Mouse (Mus musculus) limb, embryonic 11.5 days (tissue): ENCODE measurements around the gene Sem1. TPM values are rescaled to one million over a fixed set of nuclear protein-coding genes. Genes with fewer than 3 reads are reported as not detected.
"Not testable (repeated sequence)": the region's sequence is repeated elsewhere in the genome, so short reads cannot be mapped to it uniquely, and the experiment has no call there.

ENCODE experiments used
- ATAC-seq: fragments of 200-750 bp; cut with Nextera tagmentation; 2 replicates; pipeline ENCODE4 v1.8.0; 2017; ENCODE audit warnings: low read depth; ENCODE audit not compliant: insufficient number of reproducible peaks, low FRiP score, low TSS enrichment
- DNase-seq: peaks from one replicate; pipeline ENCODE4 v3.0.0-alpha.2; 2015; ENCODE audit warnings: low spot score
- H3K27ac ChIP-seq: fragments of 300-500 bp; sonication (generic); replicated peaks from 2 replicates; pipeline ENCODE4 v1.5.1; 2014; ENCODE audit warnings: low read depth, mild to moderate bottlenecking, low read length
- H3K27me3 ChIP-seq: fragments of 300-500 bp; sonication (generic); 2 replicates; pipeline ENCODE4 v1.6.1; 2014; ENCODE audit warnings: mild to moderate bottlenecking, low read length, mixed read lengths; ENCODE audit not compliant: control insufficient read depth, insufficient read depth
- H3K36me3 ChIP-seq: fragments of 300-500 bp; sonication (generic); 2 replicates; pipeline ENCODE4 v1.6.1; 2014; ENCODE audit warnings: mild to moderate bottlenecking, low read length, moderate library complexity, mixed read lengths; ENCODE audit not compliant: control insufficient read depth, insufficient read depth
- H3K4me1 ChIP-seq: fragments of 300-500 bp; sonication (generic); 2 replicates; pipeline ENCODE4 v1.6.1; 2014; ENCODE audit warnings: low read length, mixed read lengths; ENCODE audit not compliant: control insufficient read depth, insufficient read depth
- H3K4me2 ChIP-seq: fragments of 300-500 bp; sonication (generic); 2 replicates; pipeline ENCODE4 v1.6.1; 2014; ENCODE audit warnings: low read depth, mild to moderate bottlenecking, moderate library complexity; ENCODE audit not compliant: severe bottlenecking
- H3K4me3 ChIP-seq: fragments of 300-500 bp; sonication (generic); 2 replicates; pipeline ENCODE4 v1.5.1; 2014; ENCODE audit warnings: low read depth, low read length
- H3K9ac ChIP-seq: fragments of 300-500 bp; sonication (generic); 2 replicates; pipeline ENCODE4 v1.6.1; 2014; ENCODE audit warnings: mild to moderate bottlenecking, low read length
- H3K9me3 ChIP-seq: fragments of 300-500 bp; sonication (generic); 2 replicates; pipeline ENCODE4 v1.6.1; 2016; ENCODE audit warnings: low read length; ENCODE audit not compliant: control insufficient read depth
- WGBS: fragments of 180-500 bp; shearing (Covaris S2); extraction: QIAGEN DNeasy Blood & Tissue Kit; methylation state at CpG from one replicate; pipeline ENCODE4 v1.1.7; 2014; 5-methylcytosine and 5-hydroxymethylcytosine counted together
- polyA plus RNA-seq: library from polyadenylated mRNA; unstranded; fragments of >200 nt; fragmentation: Nextera tagmentation; extraction: Ambion mirVana; gene quantifications from 2 replicates; pipeline ENCODE4 v1.2.1, GENCODE M21; 2014

Gene Sem1
- polyA plus RNA-seq, 1 experiment from 2014 or later: 298 TPM

GRCm38 (mm10) chr6:6542133-6542532 lies 36.3 kb downstream of the Sem1 start:
- Histone ChIP-seq H3K4me3 (no peak overlapping the region), H3K4me2 (no peak overlapping the region), H3K9ac (no peak overlapping the region), H3K36me3 (no peaks in the 10 kb centered on the region), H3K4me1 (no peaks in the 10 kb centered on the region), H3K27ac (no peak overlapping the region), H3K9me3 (no peaks in the 10 kb centered on the region), H3K27me3 (no peaks in the 10 kb centered on the region)
- ATAC-seq (no peak), DNase-seq (no peak)

DNA sequence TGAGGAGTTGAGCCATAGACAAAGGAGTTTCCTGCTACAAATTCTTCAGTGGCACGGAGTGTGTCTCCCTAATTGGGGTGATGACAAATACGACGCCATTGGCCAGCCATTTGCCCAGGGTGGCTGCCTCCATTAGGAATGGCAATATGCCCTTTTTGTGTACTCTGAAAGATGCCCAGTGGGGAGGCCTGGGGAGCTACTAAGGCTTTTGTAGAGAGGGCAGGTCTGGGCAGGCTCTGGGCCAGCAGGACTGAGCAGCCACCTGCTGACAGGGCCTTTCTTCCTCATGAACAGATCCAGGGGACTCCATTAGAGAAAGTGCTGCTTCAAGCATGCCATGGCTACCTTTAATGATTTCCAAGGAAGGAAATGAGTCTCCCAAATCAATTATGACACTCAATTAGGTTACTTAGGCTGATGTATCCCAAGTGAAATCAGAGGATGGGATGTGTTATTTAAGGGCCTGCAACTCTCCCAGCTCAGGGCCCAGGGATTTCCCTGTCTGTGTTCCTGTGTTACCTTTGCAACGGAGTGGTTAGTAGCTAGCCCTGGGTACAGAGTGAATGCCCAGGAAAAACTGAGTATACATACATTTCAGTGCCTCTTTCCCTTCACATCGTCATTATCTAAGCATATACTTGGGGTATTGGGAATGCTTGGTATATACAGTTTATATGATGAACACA lies 41.5 kb downstream of the Sem1 start:
- Histone ChIP-seq H3K4me2 (no peak overlapping the region), H3K9me3 (no peaks in the 10 kb centered on the region), H3K9ac (no peak overlapping the region), H3K4me3 (no peak overlapping the region), H3K27ac (no peak overlapping the region), H3K27me3 (no peaks in the 10 kb centered on the region), H3K4me1 (no peaks in the 10 kb centered on the region), H3K36me3 (no peaks in the 10 kb centered on the region)
- WGBS: 75% methylated on average over 5 of the region's 5 CpGs
- ATAC-seq: no peak
- DNase-seq: no peak

DNA sequence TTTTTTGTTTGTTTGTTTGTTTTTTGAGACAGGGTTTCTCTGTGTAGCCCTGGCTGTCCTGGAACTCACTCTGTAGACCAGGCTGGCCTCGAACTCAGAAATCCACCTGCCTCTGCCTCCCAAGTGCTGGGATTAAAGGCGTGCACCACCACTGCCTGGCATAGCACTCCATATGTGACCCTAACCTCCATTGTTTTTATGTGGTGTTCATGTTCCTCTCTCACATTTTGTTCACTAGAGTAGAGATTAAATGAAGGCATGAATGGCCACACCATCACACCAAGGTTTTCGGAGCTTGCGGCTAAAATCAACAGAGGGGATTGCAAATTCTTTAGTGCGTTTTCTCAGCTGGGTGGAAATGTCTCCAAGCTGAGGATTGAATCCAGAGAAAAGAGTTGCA lies 42.1 kb downstream of the Sem1 start:
- not testable (repeated sequence) for H3K9me3 ChIP-seq, H3K9ac ChIP-seq, H3K4me1 ChIP-seq, ATAC-seq, H3K36me3 ChIP-seq, DNase-seq, H3K27me3 ChIP-seq, H3K27ac ChIP-seq, H3K4me2 ChIP-seq, H3K4me3 ChIP-seq
- WGBS: 92% methylated on average over 4 of the region's 5 CpGs
